Mouse (Mus musculus): Measurements from ENCODE around the gene Poll. TPM values are rescaled to one million over a fixed set of nuclear protein-coding genes. Genes with fewer than 3 reads are reported as not detected.

The Poll gene
- total RNA-seq, 2 experiments from 2014 or later, result 7.6 to 7.7 TPM

DNA sequence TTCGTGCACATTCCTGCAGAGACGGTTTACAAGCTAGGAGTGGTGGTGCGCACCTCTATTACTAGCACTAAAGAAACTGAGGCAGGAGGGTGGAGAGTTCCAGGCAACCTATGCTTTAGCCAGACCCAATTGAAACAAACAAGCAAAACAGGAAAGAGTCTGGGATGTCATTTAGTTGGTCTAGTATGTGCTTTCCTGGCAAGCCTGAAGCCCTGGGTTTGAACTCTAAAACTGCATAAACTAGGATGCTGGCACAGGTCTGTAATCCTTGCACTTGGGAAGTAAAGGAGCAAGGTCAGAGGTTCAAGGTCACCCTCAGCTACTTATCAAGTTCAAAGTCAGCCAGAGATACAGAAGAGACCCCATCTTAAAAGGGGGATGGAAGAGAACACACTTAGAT, 18.3 kb downstream of the Poll start:
- intact Hi-C loops (cut with DNase I), result loop anchor here (5.0 kb wide), 2 partner anchors 55 to 100 kb away; no protein-coding TSS in a partner anchor

DNA sequence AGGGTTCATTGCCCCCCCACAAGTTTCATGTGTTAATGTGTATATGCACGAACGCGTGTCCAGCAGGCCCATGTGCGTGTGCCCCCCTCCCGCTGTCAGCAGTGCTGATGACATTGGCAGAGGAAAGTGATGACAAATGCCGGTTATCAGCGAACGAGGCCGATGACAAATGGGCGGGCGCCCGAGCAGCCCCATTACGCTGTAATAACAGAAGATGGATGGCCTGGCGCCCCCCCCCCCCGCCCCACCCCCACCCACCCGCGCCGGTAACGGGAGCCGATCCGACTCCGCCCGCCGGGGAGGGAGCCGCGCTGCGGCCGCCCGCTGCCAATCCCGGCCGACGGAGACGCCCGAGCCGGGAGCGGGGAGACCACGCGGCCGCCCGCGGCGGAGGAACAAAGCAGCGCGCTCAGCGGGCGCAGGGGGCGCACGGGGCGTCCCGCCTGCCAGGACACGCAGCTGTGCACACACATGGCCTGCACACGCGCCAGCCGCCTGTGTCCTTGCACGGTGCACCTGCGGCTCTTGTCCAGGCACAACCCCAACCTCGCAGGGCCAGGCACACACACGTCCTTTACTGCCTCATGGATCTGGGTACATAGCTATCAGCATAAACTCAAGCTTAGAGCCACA, 18.8 kb downstream of the Poll start:
- DNase-seq (ENCODE audit: low spot score in 2 of 2), result peak; percentile 61 to 62
- intact Hi-C loops (cut with DNase I), result loop anchor here (5.0 kb wide), 2 partner anchors 54 to 99 kb away; no protein-coding TSS in a partner anchor

More for the DNA sequence above, 18.3 kb downstream of the Poll start:
- no peak for DNase-seq (ENCODE audit: low spot score in 2 of 2)

GRCm38 (mm10) chr19:45540657-45541408, 19.5 kb downstream of the Poll start:
- intact Hi-C loops (cut with DNase I), result loop anchor here (5.0 kb wide), 2 partner anchors 54 to 99 kb away; no protein-coding TSS in a partner anchor
- DNase-seq (ENCODE audit: low spot score in 2 of 2), result peak; percentile 42 to 67

DNA sequence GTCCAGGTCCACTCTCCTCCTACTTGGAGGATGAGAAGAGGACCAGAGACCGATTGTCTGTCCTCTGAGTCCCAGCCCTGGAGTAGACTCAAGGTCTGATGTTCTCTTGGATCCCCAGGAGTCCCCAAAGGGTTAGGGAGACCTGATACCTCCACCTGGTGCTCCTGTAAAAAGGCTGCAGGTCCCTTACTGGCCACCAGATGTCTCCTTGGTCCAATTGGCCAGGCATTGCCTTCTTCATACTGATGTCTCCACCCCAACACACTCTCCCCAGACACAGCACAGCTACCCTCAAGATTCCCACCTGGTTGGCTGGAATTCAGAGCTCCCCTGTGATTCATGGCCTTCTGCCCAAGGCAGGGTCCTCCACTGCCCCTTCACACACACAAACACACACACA, 22.8 kb downstream of the Poll start:
- peak; percentile 52 to 57 for DNase-seq (ENCODE audit: low spot score in 2 of 2)
- intact Hi-C loops (cut with DNase I), result no loop called here

- no peak for DNase-seq (ENCODE audit: low spot score in 2 of 2)
- intact Hi-C loops (cut with DNase I), result no loop called here
Measured at GRCm38 (mm10) chr19:45535929-45536328, 24.4 kb downstream of the Poll start.

DNA sequence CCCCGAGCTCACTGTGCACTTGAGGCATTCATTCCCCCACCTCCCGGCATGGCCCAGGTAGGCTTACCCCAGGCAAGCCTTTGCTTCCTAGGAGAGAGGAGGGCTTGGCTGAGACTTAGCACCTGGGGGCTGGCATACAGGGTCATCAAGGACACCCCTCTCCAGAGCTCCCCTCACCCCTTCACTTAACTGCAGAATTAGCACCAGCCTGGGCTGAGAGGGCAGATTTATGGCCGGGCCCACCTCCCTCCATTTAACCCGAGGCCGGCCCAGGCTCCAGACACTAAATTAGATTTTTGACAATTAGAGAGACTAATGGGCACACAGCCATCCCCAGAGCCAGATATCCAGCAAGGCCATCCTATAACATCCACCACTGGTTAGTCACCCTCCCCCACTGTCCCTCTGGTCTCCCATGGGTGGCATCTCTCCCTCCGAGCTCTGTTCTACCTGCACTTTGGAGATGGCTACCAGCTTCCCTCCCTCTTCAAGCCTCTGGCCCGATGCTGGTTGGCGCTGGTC, 25.1 kb downstream of the Poll start:
- no peak for DNase-seq (ENCODE audit: low spot score in 2 of 2)
- intact Hi-C loops (cut with DNase I), result no loop called here

- no peak for DNase-seq (ENCODE audit: low spot score in 2 of 2)
- intact Hi-C loops (cut with DNase I), result no loop called here
Measured at GRCm38 (mm10) chr19:45533617-45534016, 26.7 kb downstream of the Poll start.

DNA sequence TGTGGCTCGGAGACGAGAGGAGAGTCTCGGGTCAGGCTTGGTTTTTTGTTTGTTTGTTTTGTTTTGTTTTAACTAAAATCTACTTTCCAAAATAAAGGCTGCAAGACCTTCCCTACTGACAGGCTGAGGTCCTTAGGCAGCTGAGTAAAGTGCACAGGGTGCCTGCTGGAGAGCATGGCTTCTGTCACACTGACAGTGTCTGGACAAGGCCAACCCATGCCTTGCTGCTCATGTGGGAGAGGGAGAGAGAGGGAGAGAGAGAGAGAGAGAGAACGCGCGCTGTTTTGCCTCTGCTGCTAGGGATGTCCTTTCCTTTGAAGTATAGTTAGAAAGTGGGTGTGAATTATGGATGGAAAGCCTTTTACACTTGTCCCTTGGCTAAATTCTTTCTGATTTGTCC, 28.8 kb downstream of the Poll start:
- DNase-seq (ENCODE audit: low spot score in 2 of 2), result no peak
- intact Hi-C loops (cut with DNase I), result no loop called here

DNA sequence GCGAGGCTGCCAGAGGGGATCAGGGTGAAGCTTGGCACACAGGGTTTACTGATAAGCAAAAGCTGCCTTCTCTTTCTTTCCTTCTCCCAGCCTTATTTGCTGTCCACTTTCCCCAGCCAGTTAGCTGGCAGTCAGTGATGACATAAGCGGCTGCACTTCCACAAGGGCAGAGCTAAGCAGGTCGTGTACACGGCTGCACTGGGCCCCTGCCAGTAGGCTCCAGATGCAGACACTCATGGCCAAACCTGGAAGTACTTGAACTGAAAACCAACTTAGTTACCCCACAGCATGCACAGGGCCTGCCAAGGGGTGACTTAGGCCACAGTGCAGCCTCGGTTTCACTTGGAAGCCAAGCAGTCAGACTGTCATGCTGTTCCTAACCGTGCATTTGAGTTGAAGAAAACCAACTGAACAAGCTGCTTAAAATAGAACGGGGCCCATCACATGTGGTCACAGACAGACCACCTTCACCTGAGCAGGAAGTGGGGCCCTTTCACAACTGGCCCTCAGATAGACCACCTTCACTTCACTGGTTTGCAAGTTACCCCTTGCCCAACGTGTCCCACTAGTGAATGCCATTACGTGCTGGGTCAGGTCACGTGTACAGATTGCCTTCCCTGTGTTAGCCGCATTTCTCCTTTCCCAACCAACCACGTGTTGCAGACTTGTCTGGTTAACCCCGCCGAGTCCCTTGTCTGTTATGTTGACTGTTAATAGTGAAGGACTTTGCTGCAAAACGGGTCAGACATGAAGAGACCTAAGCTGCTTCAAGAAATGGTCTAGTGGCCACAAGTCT, 29.9 kb downstream of the Poll start:
- intact Hi-C loops (cut with DNase I), result no loop called here
- DNase-seq (ENCODE audit: low spot score in 2 of 2), result no peak

DNA sequence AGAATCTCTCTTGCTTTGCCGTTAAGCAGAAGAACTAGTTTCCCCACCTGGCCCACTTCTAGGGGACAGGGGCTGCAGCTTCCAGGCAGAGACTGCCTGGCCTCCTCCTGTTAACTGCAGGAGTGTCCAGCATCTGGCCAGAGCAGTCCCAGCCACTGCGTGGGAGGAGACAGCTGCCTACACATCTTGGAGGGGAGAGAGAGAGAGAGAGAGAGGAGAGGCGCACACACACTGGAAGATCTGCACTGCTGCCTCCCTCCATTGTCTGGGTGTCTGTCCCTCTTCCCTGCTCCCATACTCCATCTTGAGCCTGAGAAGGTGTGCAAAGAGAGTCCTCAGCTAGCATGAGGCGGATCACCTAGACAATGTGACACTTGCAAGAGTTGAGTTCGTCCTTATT, 31.0 kb downstream of the Poll start:
- intact Hi-C loops (cut with DNase I), result no loop called here
- no peak for DNase-seq (ENCODE audit: low spot score in 2 of 2)

DNA sequence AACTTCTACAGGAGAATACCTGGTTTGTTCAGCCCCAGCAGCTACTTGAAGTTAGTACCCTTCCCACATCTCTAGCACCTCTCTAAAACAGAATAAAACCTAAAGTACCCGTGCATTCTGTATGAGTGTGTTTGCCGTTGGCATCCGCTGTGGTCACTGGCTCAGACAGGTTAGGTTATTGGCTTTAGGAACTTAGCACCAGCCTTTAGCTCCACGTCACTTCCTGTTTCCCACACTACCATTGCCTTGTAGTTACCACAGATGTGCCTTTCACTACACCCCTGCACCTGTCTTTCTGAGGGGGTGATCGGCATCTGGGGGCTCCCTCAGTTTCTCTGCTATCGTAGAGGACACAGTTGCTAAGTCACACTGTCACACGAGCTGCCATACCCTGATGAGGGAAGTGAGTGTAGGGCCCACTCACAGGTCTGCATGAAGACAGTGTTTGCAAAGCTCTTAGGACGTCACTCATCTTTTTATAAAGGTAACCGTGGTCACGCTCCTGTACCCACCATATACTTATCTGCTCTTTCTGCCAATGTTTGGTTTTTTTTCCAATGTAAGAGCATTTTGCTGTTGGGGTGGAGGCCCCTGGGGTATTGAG, 32.3 kb downstream of the Poll start:
- DNase-seq (ENCODE audit: low spot score in 2 of 2), result no peak
- intact Hi-C loops (cut with DNase I), result no loop called here

- no peak for DNase-seq (ENCODE audit: low spot score in 2 of 2)
- intact Hi-C loops (cut with DNase I), result no loop called here
Measured at GRCm38 (mm10) chr19:45527382-45527781, 32.9 kb downstream of the Poll start.

GRCm38 (mm10) chr19:45516264-45516663, 44.1 kb downstream of the Poll start:
- intact Hi-C loops (cut with DNase I), result no loop called here
- DNase-seq (ENCODE audit: low spot score in 2 of 2), result no peak

GRCm38 (mm10) chr19:45515341-45515740, 45.0 kb downstream of the Poll start:
- no peak for DNase-seq (ENCODE audit: low spot score in 2 of 2)
- intact Hi-C loops (cut with DNase I), result no loop called here

- intact Hi-C loops (cut with DNase I), result no loop called here
- no peak for DNase-seq (ENCODE audit: low spot score in 2 of 2)
Measured at GRCm38 (mm10) chr19:45511406-45511805, 48.9 kb downstream of the Poll start.

DNA sequence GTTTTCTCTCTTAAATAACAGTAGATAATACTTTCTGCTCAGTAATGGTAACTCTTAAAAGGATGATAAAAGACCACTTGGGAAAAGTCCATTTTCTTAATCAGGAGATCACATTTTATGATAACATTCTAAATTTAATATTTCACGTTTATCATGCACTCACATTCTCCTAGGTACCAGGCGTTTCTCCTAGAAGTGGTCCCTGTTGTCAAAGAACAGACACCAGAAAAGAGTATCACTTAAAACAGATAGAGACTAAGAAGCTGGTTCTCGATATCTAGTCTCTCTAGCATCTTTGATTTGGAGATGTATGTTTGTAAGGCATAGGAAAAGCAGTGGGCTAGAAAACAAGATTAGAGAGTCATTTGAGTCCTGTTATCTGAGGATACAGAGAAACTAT, 49.7 kb downstream of the Poll start:
- DNase-seq (ENCODE audit: low spot score in 2 of 2), result no peak
- intact Hi-C loops (cut with DNase I), result no loop called here

DNA sequence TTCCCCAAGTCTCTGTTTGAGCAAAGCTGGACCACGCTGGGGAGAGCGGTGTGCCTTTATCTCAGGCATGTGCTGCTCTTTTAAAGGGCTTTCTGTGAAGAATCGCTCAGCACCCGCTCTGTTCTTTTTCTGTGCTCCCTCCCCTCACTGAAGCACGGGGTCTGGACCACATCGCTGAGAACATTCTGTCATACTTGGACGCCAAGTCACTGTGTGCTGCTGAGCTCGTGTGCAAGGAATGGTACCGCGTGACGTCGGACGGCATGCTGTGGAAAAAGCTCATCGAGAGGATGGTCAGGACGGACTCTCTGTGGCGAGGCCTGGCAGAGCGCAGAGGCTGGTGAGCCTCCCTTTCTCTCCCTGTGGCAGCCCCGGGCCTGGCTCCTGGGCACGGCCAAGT, 52.8 kb downstream of the Poll start:
- DNase-seq (ENCODE audit: low spot score in 2 of 2), result peak; percentile 36 to 54
- intact Hi-C loops (cut with DNase I), result no loop called here

- intact Hi-C loops (cut with DNase I), result no loop called here
- DNase-seq (ENCODE audit: low spot score in 2 of 2), result no peak
Measured at GRCm38 (mm10) chr19:45505446-45505845, 54.9 kb downstream of the Poll start.

Measured in left cerebral cortex, postnatal 14 days (tissue).